Mouse (Mus musculus) olfactory bulb, adult 2 months (tissue): ENCODE data around the gene Gm28308.

ENCODE experiments used
- CTCF ChIP-seq: fragments of 200-500 bp; IDR thresholded peaks from 2 replicates; pipeline ENCODE4 v1.5.1; 2012; ENCODE audit warnings: low read depth, mild to moderate bottlenecking, low read length, moderate library complexity; ENCODE audit not compliant: insufficient read depth
- POLR2A ChIP-seq: fragments of 200-500 bp; IDR thresholded peaks from 2 replicates; pipeline ENCODE4 v1.6.1; 2012; ENCODE audit warnings: mild to moderate bottlenecking, low read depth, low read length, moderate library complexity; ENCODE audit not compliant: insufficient read depth

- TF ChIP-seq CTCF, result no peak
- TF ChIP-seq POLR2A, result no peak
Observed at GRCm38 (mm10) chr6:52137841-52138535, 75.2 kb downstream of the Gm28308 start.
